Mouse (Mus musculus): ENCODE measurements at regions not wholly inside any gene's neighbourhood (a gene's known extent, or its start where the extent isn't known, plus 50 kb on each side); places are given as distances from the start of the nearest gene placed in this dataset.
"Not testable (repeated sequence)": the region's sequence is repeated elsewhere in the genome, so short reads cannot be mapped to it uniquely, and the experiment has no call there.

DNA sequence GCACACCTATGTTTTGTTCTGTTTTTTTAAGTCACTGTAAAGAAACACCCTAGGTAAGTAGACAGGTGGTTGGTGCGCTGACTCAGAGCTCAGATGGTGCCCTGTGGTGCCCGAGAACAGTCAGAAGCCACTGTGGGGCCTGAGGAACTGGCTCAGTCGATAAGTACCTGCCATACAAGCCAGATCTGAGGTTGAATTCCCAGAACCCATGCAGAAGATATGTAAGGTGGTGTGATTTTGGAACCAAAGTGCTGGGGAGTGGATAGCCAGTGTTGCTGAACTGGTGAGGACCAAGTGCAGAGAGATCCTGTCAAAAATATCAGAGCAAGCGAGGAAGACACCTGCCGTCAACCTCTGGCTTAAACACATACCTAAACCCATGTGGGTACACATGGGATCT, 65.4 kb downstream of the Chst1 start:
- TF ChIP-seq CTCF (IDR thresholded peaks at IDR 0.05; ENCODE audit: borderline replicate concordance, extremely low read depth, insufficient read depth, insufficient read length) (no peak), POLR2A (IDR thresholded peaks at IDR 0.05; ENCODE audit: borderline replicate concordance, extremely low read depth, insufficient read depth, insufficient read length, poor library complexity, severe bottlenecking) (no peak)

DNA sequence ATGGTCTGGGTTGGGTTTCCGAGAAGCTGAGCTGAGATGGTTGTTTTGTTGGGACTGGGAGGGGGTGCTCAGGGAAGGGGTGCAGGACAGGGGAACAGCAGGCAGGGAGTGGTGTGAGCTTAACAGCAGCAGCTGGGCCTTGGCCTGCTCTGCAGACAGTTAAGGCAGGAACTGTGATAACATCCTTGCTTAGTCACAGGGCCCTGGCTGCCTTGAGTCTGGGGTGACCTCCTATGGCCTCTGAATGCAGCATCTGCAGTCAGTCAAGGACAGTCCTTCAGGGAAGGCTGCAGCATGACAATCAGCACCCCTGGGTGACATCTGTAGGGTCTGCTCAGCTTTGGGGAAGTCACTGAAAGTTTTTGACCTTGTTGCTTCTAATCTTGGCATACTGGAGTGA, 67.7 kb downstream of the Chst1 start:
- TF ChIP-seq POLR2A (IDR thresholded peaks at IDR 0.05; ENCODE audit: borderline replicate concordance, extremely low read depth, insufficient read depth, insufficient read length, poor library complexity, severe bottlenecking) = no peak
- no peak for DNase-seq (ENCODE audit: low read depth)

More for the DNA sequence above, 65.4 kb downstream of the Chst1 start:
- DNase-seq (ENCODE audit: low read depth) = no peak

DNA sequence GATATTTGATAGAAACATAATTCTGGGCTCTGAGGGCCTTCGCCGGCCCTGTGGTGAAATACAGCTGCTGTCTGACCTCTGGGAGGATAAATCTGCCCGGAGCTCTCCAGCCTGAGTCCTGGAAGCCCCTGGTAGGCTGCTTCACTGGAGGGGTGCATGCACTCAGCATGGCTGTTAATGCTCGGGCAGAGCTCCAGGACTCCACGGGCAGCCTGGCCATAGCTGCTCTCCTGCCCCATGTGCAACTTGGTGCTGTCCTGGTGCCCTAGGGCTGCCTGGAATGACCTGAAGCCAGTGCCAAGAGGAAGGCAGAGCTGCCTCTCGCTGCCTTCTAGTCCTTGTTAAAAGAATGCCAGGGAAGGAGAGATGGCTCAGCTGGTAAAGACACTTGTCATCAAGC, 68.2 kb downstream of the Chst1 start:
- TF ChIP-seq CTCF (IDR thresholded peaks at IDR 0.05; ENCODE audit: borderline replicate concordance, extremely low read depth, insufficient read depth, insufficient read length) (no peak), POLR2A (IDR thresholded peaks at IDR 0.05; ENCODE audit: borderline replicate concordance, extremely low read depth, insufficient read depth, insufficient read length, poor library complexity, severe bottlenecking) (no peak)
- DNase-seq (ENCODE audit: low read depth) = no peak

GRCm38 (mm10) chr2:92669431-92670081, 70.0 kb downstream of the Chst1 start:
- not testable (repeated sequence) for DNase-seq (ENCODE audit: low read depth)

DNA sequence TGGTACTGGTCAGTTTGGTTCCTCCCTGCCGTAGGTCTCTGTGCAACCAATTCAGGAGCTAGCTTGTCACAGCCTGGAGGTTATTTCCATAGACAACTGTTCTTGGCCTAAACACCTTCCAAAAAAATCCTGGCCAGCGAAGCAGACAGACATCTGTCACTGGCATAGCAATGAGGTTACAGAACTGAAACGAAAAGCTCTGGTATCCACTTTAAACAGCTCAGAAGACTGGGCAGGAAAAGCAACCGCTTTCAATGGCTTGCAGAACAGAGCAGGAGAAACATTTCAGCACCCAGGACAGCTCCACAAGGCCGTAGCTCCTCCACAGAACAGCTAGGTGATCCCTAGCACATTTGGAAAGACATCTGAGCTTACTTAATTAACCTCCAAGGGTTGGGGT, 72.1 kb downstream of the Chst1 start:
- TF ChIP-seq CTCF (IDR thresholded peaks at IDR 0.05; ENCODE audit: borderline replicate concordance, extremely low read depth, insufficient read depth, insufficient read length) (no peak), POLR2A (IDR thresholded peaks at IDR 0.05; ENCODE audit: borderline replicate concordance, extremely low read depth, insufficient read depth, insufficient read length, poor library complexity, severe bottlenecking) (no peak)
- DNase-seq (ENCODE audit: low read depth) = peak; percentile 62

- no peak for DNase-seq (ENCODE audit: low read depth)
- TF ChIP-seq POLR2A (IDR thresholded peaks at IDR 0.05; ENCODE audit: borderline replicate concordance, extremely low read depth, insufficient read depth, insufficient read length, poor library complexity, severe bottlenecking) (no peak), CTCF (IDR thresholded peaks at IDR 0.05; ENCODE audit: borderline replicate concordance, extremely low read depth, insufficient read depth, insufficient read length) (no peak)
These were observed 72.6 kb downstream of the Chst1 start for GRCm38 (mm10) chr2:92672106-92672505.

DNA sequence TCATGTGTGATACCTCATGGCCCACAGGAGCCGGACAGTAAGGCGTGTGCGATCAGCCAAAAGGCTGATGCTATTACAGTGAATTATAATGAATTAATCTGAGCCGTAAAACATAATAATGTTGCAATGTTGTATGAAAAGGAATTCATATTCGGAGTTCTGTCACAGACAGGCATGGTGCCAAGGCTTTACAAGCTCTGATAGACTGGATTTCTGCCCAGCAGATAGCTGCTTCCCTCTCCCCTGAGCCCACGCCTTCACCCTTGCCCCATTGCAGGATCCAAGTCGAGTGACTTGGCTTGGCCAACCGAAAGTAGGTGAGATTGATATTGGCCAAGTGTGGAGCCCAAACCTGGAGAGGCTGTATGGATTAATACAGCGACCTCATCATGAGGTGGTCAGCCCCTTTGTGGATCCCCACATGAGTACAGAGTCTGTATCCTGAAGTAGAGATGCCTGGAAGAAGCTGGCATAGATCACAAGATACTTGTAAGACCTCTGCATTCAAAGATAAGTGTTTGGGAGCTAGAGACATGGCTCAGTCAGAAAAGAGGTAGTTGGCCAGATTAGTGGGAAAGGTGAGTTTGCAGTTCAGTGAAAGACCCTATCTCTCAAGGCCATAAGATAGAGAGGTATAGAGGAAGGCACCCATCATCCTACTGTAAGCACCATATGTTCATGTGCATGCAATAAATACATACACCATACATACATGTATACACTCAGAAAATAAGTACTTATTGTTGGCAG, 73.7 kb downstream of the Chst1 start:
- TF ChIP-seq CTCF (IDR thresholded peaks at IDR 0.05; ENCODE audit: borderline replicate concordance, extremely low read depth, insufficient read depth, insufficient read length) (no peak), POLR2A (IDR thresholded peaks at IDR 0.05; ENCODE audit: borderline replicate concordance, extremely low read depth, insufficient read depth, insufficient read length, poor library complexity, severe bottlenecking) (no peak)
- peak; percentile 49 for DNase-seq (ENCODE audit: low read depth)

GRCm38 (mm10) chr2:92673931-92674330, 74.4 kb downstream of the Chst1 start:
- TF ChIP-seq CTCF (IDR thresholded peaks at IDR 0.05; ENCODE audit: borderline replicate concordance, extremely low read depth, insufficient read depth, insufficient read length) (no peak), POLR2A (IDR thresholded peaks at IDR 0.05; ENCODE audit: borderline replicate concordance, extremely low read depth, insufficient read depth, insufficient read length, poor library complexity, severe bottlenecking) (no peak)
- no peak for DNase-seq (ENCODE audit: low read depth)

- no peak for DNase-seq (ENCODE audit: low read depth)
- TF ChIP-seq POLR2A (IDR thresholded peaks at IDR 0.05; ENCODE audit: borderline replicate concordance, extremely low read depth, insufficient read depth, insufficient read length, poor library complexity, severe bottlenecking) (no peak), CTCF (IDR thresholded peaks at IDR 0.05; ENCODE audit: borderline replicate concordance, extremely low read depth, insufficient read depth, insufficient read length) (no peak)
These were observed 75.7 kb downstream of the Chst1 start for GRCm38 (mm10) chr2:92675247-92675646.

- no peak for DNase-seq (ENCODE audit: low read depth)
- TF ChIP-seq POLR2A (IDR thresholded peaks at IDR 0.05; ENCODE audit: borderline replicate concordance, extremely low read depth, insufficient read depth, insufficient read length, poor library complexity, severe bottlenecking) (no peak), CTCF (IDR thresholded peaks at IDR 0.05; ENCODE audit: borderline replicate concordance, extremely low read depth, insufficient read depth, insufficient read length) (no peak)
These were observed 78.9 kb downstream of the Chst1 start for GRCm38 (mm10) chr2:92678276-92678930.

- no peak for DNase-seq (ENCODE audit: low read depth)
- TF ChIP-seq POLR2A (IDR thresholded peaks at IDR 0.05; ENCODE audit: borderline replicate concordance, extremely low read depth, insufficient read depth, insufficient read length, poor library complexity, severe bottlenecking) (no peak), CTCF (IDR thresholded peaks at IDR 0.05; ENCODE audit: borderline replicate concordance, extremely low read depth, insufficient read depth, insufficient read length) (no peak)
These were observed 79.6 kb downstream of the Chst1 start for GRCm38 (mm10) chr2:92678999-92679704.

Data from brain, embryonic 14.5 days (tissue).